Mouse (Mus musculus): ENCODE measurements around the gene Rab5b. TPM values are rescaled to one million over a fixed set of nuclear protein-coding genes. Genes with fewer than 3 reads are reported as not detected.

Gene Rab5b
- polyA plus RNA-seq, 1 experiment from 2014 or later, result 54.6 TPM

DNA sequence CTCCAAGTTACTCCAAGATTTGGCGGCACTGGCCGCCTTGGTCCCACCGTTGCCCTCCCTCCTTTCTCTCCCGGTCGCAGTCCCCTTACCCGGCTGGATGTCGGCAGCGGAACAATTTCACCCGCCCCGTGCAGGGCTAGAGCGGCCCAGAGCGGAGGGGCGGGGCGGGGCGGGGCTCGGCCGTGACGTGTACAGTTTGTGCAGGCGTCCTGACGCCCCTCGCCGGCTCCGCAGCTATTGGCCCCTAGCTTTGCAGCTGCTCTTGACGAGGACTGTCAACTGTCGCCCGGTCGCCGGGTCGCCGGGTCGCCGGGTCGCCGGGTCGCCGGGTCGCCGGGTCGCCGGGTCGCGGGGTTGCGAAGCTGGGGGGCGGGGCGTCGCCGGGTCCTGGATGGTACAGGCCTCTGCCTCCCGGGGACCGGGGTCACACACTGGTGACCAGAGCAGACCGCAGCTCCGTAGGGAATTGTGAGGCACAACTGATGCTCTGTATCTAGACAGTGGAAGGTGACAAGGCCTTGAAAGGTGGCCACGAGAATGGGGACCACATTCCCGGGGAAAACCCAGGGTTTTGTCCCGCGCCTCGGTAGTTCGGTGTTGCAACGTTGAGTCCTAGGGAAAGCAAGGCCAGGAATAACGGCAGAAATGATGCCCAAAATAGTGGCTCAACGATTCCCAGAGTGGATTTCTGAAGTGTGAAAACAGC is 22.1 kb downstream of the Rab5b start, which contains the start of gene Suox:
Suox (minus strand) TSS at position 311 of the 706 bp plus-strand sequence.
- Histone ChIP-seq H3K27me3 (ENCODE audit: control insufficient read depth, insufficient read depth, low read length) (no peaks in the 10 kb centered on the region), H3K36me3 (ENCODE audit: control insufficient read depth, insufficient read depth, low read length) (no peaks in the 10 kb centered on the region), H3K27ac (ENCODE audit: low read depth, low read length) (peak within 1 kb of the TSS; percentile 47; the same call in 1 of the 2 replicates), H3K4me3 (ENCODE audit: low read length) (peak within 1 kb of the TSS; percentile 67), H3K4me2 (replicated peaks; ENCODE audit: low read depth, low read length) (peak within 1 kb of the TSS; percentile 85), H3K4me1 (ENCODE audit: control insufficient read depth, insufficient read depth, low read length) (peaks cover 3% of the 10 kb centered on the region; the same call in 1 of the 2 replicates), H3K9me3 (ENCODE audit: control insufficient read depth, low read length) (no peaks in the 10 kb centered on the region), H3K9ac (ENCODE audit: low read depth, low read length) (peak within 1 kb of the TSS; percentile 55)
- ATAC-seq (ENCODE audit: low FRiP score, low TSS enrichment), result peak; percentile 94
- under 1% methylated on average over 60 of the region's 60 CpGs for WGBS

DNA sequence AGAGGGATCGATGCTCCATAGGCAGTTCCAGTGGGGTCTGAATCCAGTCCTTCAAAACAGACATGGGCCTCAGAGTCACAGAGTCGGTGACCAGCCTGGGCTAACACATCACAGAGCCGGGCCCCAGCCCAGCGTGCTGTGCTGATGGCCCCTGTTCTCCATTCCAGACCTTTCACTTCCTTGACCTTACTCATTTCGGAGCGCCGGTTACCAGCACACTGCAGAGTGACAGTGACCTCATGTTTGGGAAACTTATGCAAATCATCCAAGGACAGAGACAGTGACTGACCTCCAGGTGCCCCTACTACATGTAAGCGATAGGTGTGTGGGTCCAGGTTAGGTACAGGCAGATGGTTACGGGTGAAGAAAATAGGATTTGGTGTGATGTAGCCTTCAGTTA is 24.9 kb downstream of the Rab5b start:
- no peak for ATAC-seq (ENCODE audit: low FRiP score, low TSS enrichment)
- Histone ChIP-seq H3K36me3 (ENCODE audit: control insufficient read depth, insufficient read depth, low read length) (no peaks in the 10 kb centered on the region), H3K4me1 (ENCODE audit: control insufficient read depth, insufficient read depth, low read length) (peaks cover 8% of the 10 kb centered on the region; the same call in 1 of the 2 replicates), H3K9ac (ENCODE audit: low read depth, low read length) (no peak overlapping the region), H3K27me3 (ENCODE audit: control insufficient read depth, insufficient read depth, low read length) (no peaks in the 10 kb centered on the region), H3K4me2 (replicated peaks; ENCODE audit: low read depth, low read length) (no peak overlapping the region), H3K4me3 (ENCODE audit: low read length) (no peak overlapping the region), H3K9me3 (ENCODE audit: control insufficient read depth, low read length) (no peaks in the 10 kb centered on the region), H3K27ac (ENCODE audit: low read depth, low read length) (no peak overlapping the region)
- 91% methylated on average over 9 of the region's 9 CpGs for WGBS

DNA sequence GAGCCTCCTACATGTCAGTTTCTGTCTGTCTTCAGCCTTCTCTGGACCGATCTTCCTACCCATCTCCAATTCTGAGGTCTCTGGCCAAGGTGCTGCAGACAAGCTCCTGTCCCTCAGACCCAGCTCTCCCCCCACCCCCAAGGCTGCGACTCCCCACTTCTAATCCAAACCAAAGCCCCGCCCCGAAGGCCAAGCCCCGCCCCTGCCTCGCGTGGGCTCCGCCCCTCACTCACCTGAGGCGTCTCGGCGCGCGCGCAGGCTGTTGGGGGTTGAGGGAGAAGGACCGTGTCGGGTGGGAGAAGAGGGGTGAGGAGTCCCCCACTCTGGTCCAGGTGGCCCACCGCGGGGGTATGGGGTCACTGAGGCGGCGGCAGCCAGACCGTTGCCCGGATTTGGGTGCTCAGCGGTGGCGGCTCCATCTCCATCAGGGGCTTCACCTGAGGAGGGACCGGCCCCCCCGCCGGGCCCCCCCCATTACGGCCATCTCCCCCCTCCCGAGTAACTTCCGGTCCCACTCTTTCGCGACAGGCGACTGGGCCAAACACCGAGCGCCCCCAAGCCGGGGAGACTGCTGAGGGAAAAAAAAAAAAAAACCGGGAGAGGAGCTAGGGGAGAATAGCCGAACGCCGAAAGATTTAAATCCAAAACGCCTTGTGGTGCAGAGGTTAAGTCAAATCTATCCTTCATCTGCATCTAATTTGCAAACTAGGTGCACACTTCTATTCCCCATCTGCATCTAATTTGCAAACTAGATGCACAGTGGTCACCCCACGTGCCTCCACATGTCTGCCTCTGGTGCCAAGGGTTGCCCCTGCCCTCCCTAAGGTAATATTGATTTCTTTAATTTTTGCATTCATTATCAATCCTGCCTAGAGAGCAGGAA is 27.0 kb downstream of the Rab5b start:
- Histone ChIP-seq H3K4me2 (replicated peaks; ENCODE audit: low read depth, low read length) (peak overlapping the region; percentile 69), H3K9ac (ENCODE audit: low read depth, low read length) (peak overlapping the region; percentile 75), H3K27ac (ENCODE audit: low read depth, low read length) (0 out of 2 replicates have a peak overlapping the region, but pooled peaks have one; percentile 30), H3K27me3 (ENCODE audit: control insufficient read depth, insufficient read depth, low read length) (no peaks in the 10 kb centered on the region), H3K9me3 (ENCODE audit: control insufficient read depth, low read length) (no peaks in the 10 kb centered on the region), H3K36me3 (ENCODE audit: control insufficient read depth, insufficient read depth, low read length) (no peaks in the 10 kb centered on the region), H3K4me1 (ENCODE audit: control insufficient read depth, insufficient read depth, low read length) (peaks cover 8% of the 10 kb centered on the region; the same call in 1 of the 2 replicates), H3K4me3 (ENCODE audit: low read length) (peak overlapping the region; percentile 79)
- WGBS, result under 1% methylated on average over 42 of the region's 42 CpGs
- ATAC-seq (ENCODE audit: low FRiP score, low TSS enrichment), result peak; percentile 76

DNA sequence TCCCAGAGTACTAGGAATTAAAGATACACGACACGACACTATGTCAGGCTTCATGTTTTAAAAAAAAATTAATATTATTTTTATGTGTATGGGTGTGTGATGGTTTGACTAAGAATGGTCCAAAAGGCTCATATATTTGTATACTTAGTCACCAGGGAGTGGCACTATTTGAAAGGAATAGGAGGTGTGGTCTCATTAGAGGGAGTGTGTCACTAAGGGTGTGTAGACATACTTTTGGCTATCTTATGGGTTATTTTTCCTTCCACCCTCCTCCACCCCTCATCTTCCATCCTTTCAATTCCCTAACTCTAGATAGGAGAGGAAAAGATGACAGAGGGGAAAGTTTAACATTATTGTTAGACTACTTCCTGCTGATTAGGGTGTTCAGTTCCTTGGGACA is 30.3 kb downstream of the Rab5b start:
- no peak overlapping the region for H3K4me3 ChIP-seq (ENCODE audit: low read length)
- WGBS, result 98% methylated on average over 2 of the region's 2 CpGs
- no peaks in the 10 kb centered on the region for H3K27me3 ChIP-seq (ENCODE audit: control insufficient read depth, insufficient read depth, low read length)
- H3K9me3 ChIP-seq (ENCODE audit: control insufficient read depth, low read length), result no peaks in the 10 kb centered on the region
- no peaks in the 10 kb centered on the region for H3K36me3 ChIP-seq (ENCODE audit: control insufficient read depth, insufficient read depth, low read length)
- H3K9ac ChIP-seq (ENCODE audit: low read depth, low read length), result no peak overlapping the region
- peaks cover 6% of the 10 kb centered on the region; the same call in 1 of the 2 replicates for H3K4me1 ChIP-seq (ENCODE audit: control insufficient read depth, insufficient read depth, low read length)
- no peak overlapping the region for H3K4me2 ChIP-seq (replicated peaks; ENCODE audit: low read depth, low read length)
- no peak for ATAC-seq (ENCODE audit: low FRiP score, low TSS enrichment)
- H3K27ac ChIP-seq (ENCODE audit: low read depth, low read length), result no peak overlapping the region

DNA sequence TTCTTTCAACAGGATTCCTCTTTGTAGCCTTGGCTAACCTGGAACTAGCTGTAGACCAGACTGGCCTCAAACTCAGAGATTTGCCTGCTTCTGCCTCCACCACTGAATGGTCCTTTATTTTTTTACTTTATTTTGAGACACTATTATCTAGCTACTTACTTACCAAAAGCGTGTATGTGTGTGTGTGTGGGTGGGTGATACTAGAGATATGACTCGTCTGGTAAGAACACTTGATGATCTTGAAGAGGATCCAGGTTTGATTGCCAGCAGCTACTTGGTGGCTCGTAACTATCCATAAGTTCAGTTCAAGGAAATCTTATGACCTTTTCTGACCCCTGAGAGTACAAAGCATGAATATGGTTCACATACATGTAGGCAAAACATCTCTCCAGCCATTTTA is 30.8 kb downstream of the Rab5b start:
- H3K36me3 ChIP-seq (ENCODE audit: control insufficient read depth, insufficient read depth, low read length), result no peaks in the 10 kb centered on the region
- ATAC-seq (ENCODE audit: low FRiP score, low TSS enrichment), result no peak
- H3K27ac ChIP-seq (ENCODE audit: low read depth, low read length), result no peak overlapping the region
- no peak overlapping the region for H3K9ac ChIP-seq (ENCODE audit: low read depth, low read length)
- no peak overlapping the region for H3K4me2 ChIP-seq (replicated peaks; ENCODE audit: low read depth, low read length)
- no peaks in the 10 kb centered on the region for H3K27me3 ChIP-seq (ENCODE audit: control insufficient read depth, insufficient read depth, low read length)
- peaks cover 6% of the 10 kb centered on the region; the same call in 1 of the 2 replicates for H3K4me1 ChIP-seq (ENCODE audit: control insufficient read depth, insufficient read depth, low read length)
- WGBS, result 84% methylated on average over 3 of the region's 3 CpGs
- H3K9me3 ChIP-seq (ENCODE audit: control insufficient read depth, low read length), result no peaks in the 10 kb centered on the region
- no peak overlapping the region for H3K4me3 ChIP-seq (ENCODE audit: low read length)

DNA sequence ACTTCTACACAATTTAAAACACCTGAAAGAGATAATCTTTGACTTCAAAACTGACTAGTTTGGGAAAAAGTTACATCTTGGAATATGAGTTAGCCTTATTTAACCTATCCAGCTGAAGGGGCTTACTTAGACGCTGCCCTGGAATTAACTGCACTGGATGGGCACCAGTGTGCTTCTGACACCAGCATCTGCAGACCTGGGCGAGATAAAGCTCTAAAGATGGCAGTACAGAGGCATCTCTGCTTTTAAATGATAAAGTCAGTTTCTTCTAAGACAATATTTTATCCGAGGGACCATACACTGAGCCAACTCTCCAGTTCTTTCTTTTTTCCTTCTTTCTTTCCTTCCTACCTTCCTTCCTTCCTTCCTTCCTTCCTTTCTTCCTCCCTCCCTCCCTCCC is 31.3 kb downstream of the Rab5b start:
- Histone ChIP-seq H3K4me2 (replicated peaks; ENCODE audit: low read depth, low read length) (no peak overlapping the region), H3K27ac (ENCODE audit: low read depth, low read length) (no peak overlapping the region), H3K4me1 (ENCODE audit: control insufficient read depth, insufficient read depth, low read length) (peaks cover 6% of the 10 kb centered on the region; the same call in 1 of the 2 replicates), H3K27me3 (ENCODE audit: control insufficient read depth, insufficient read depth, low read length) (no peaks in the 10 kb centered on the region), H3K9me3 (ENCODE audit: control insufficient read depth, low read length) (no peaks in the 10 kb centered on the region), H3K4me3 (ENCODE audit: low read length) (no peak overlapping the region), H3K36me3 (ENCODE audit: control insufficient read depth, insufficient read depth, low read length) (no peaks in the 10 kb centered on the region), H3K9ac (ENCODE audit: low read depth, low read length) (no peak overlapping the region)
- ATAC-seq (ENCODE audit: low FRiP score, low TSS enrichment), result no peak
- 70% methylated on average over 3 of the region's 3 CpGs for WGBS

DNA sequence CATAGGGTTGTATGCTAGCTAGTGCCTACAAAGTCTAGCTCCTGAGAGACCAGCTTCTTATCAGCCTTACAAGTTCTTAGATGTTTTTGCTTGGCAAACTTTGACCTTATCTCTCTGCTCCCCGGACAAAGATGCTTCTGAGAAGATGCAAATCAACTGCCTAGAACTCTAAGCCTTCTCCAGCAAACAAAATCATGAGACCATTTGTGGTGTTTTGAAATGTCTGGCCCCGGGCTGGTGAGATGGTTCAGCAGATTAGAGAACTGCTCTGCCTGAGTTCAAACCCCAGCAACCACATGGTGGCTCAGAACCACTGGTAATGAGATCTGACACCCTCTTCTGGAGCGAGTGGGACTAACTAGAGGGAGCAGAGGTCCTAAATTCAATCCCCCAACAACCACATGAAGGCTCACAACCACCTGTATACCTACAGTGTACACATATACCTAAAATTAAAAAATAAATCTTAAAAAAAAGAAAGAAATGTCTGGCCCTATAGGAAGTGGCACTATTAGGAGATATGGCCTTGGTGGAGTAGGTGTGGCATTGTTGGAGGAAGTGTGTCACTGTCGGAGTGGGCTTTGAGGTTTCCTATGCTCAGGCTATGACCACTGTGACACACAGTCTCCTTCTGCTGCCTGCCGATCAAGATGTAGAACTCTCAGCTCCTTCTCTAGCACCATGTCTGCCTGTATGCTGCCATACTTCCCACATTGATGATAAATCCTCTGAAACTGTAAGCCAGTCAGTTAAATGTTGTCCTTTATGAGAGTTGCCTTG is 32.4 kb downstream of the Rab5b start:
- H3K27me3 ChIP-seq (ENCODE audit: control insufficient read depth, insufficient read depth, low read length), result no peaks in the 10 kb centered on the region
- no peak overlapping the region for H3K27ac ChIP-seq (ENCODE audit: low read depth, low read length)
- no peak overlapping the region for H3K4me3 ChIP-seq (ENCODE audit: low read length)
- H3K9ac ChIP-seq (ENCODE audit: low read depth, low read length), result no peak overlapping the region
- H3K4me2 ChIP-seq (replicated peaks; ENCODE audit: low read depth, low read length), result no peak overlapping the region
- WGBS, result 62% methylated on average over 5 of the region's 5 CpGs
- no peaks in the 10 kb centered on the region for H3K36me3 ChIP-seq (ENCODE audit: control insufficient read depth, insufficient read depth, low read length)
- H3K4me1 ChIP-seq (ENCODE audit: control insufficient read depth, insufficient read depth, low read length), result peaks cover 3% of the 10 kb centered on the region; the same call in 1 of the 2 replicates
- H3K9me3 ChIP-seq (ENCODE audit: control insufficient read depth, low read length), result no peaks in the 10 kb centered on the region
- ATAC-seq (ENCODE audit: low FRiP score, low TSS enrichment), result no peak

DNA sequence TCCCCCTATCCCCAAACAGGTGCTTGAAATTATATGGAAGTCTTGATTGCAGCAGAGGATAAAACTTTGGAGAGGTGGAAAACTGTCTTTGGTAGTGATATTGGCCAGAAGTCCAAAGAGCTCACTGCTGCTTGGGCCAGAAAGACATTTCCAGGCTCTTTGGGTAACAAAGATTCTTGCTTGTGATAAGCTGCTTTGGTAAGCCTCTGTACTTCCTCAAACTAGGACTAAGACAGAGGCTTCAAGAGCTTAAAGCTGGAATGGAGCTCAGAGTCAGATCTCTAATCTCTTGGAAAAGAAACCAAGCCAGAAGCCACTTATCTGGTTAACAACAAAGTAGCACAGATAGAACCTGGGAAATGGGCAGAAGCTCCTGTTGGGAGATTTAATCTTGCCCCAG is 33.6 kb downstream of the Rab5b start:
- no peak overlapping the region for H3K27ac ChIP-seq (ENCODE audit: low read depth, low read length)

More for the DNA sequence above, 33.6 kb downstream of the Rab5b start:
- Histone ChIP-seq H3K4me1 (ENCODE audit: control insufficient read depth, insufficient read depth, low read length) (no peaks in the 10 kb centered on the region), H3K9ac (ENCODE audit: low read depth, low read length) (no peak overlapping the region), H3K4me2 (replicated peaks; ENCODE audit: low read depth, low read length) (no peak overlapping the region), H3K4me3 (ENCODE audit: low read length) (no peak overlapping the region), H3K27me3 (ENCODE audit: control insufficient read depth, insufficient read depth, low read length) (no peaks in the 10 kb centered on the region), H3K9me3 (ENCODE audit: control insufficient read depth, low read length) (no peaks in the 10 kb centered on the region), H3K36me3 (ENCODE audit: control insufficient read depth, insufficient read depth, low read length) (no peaks in the 10 kb centered on the region)
- no peak for ATAC-seq (ENCODE audit: low FRiP score, low TSS enrichment)

Data from kidney, embryonic 14.5 days (tissue).